Mouse (Mus musculus) MEL (cell line): ENCODE results near the gene Vdac2. TPM values are rescaled to one million over a fixed set of nuclear protein-coding genes. Genes with fewer than 3 reads are reported as not detected.

Source experiments
- DNase-seq: peaks from one replicate; pipeline ENCODE4 v3.0.0; 2011; ENCODE audit warnings: low read depth, low spot score
- H3K27ac ChIP-seq: 2 replicates; pipeline ENCODE4 v1.5.1; 2012; ENCODE audit warnings: low read depth, mild to moderate bottlenecking, control low read depth, low read length, moderate library complexity; ENCODE audit not compliant: control insufficient read depth
- H3K27me3 ChIP-seq, 2 experiments: fragments of 150-350 bp in 1 of 2; sonication (generic) in 1 of 2; 2 replicates each; pipeline ENCODE4 v1.6.1; 2012; ENCODE audit warnings: low read length in 2 of 2, mild to moderate bottlenecking in 2 of 2, improper control_type of control experiment in 1 of 2, moderate library complexity in 1 of 2; ENCODE audit not compliant: insufficient read depth in 2 of 2, control insufficient read depth in 1 of 2
- H3K36me3 ChIP-seq, 2 experiments: 2 replicates each; pipeline ENCODE4 v1.6.1; 2012 to 2014; ENCODE audit warnings: low read length in 2 of 2, improper control_type of control experiment in 1 of 2, inconsistent platforms in 1 of 2, mild to moderate bottlenecking in 1 of 2; ENCODE audit not compliant: insufficient read depth in 2 of 2, control insufficient read depth in 1 of 2
- H3K4me1 ChIP-seq, 2 experiments: fragments of 150-350 bp in 1 of 2; sonication (generic) in 1 of 2; 2 replicates each; pipeline ENCODE4 v1.6.1; 2012; ENCODE audit warnings: low read length in 2 of 2, improper control_type of control experiment in 1 of 2, mild to moderate bottlenecking in 1 of 2; ENCODE audit not compliant: insufficient read depth in 2 of 2, control insufficient read depth in 1 of 2
- H3K4me3 ChIP-seq, 2 experiments: fragments of 150-350 bp in 1 of 2; sonication (generic) in 1 of 2; 2 replicates each; pipeline ENCODE4 v1.5.1; 2012; ENCODE audit warnings: low read depth in 2 of 2, low read length in 2 of 2, mild to moderate bottlenecking in 2 of 2, moderate library complexity in 2 of 2, control low read depth in 1 of 2, improper control_type of control experiment in 1 of 2; ENCODE audit not compliant: control insufficient read depth in 1 of 2, insufficient read depth in 1 of 2
- H3K79me2 ChIP-seq: 2 replicates; pipeline ENCODE4 v1.6.1; 2012; ENCODE audit warnings: mild to moderate bottlenecking, low read length, moderate library complexity; ENCODE audit not compliant: control insufficient read depth, poor library complexity, insufficient read depth
- H3K9ac ChIP-seq: 2 replicates; pipeline ENCODE4 v1.6.1; 2012; ENCODE audit warnings: low read depth, mild to moderate bottlenecking, control low read depth, low read length, moderate library complexity; ENCODE audit not compliant: control insufficient read depth, poor library complexity, severe bottlenecking
- H3K9me3 ChIP-seq: fragments of 150-350 bp; sonication (generic); replicated peaks from 2 replicates; pipeline ENCODE4 v1.6.1; 2012; ENCODE audit warnings: mild to moderate bottlenecking, low read length, improper control_type of control experiment, moderate library complexity; ENCODE audit not compliant: insufficient read depth
- BHLHE40 ChIP-seq: IDR thresholded peaks from 2 replicates; pipeline ENCODE4 v1.6.1; 2012; ENCODE audit warnings: low read depth, mild to moderate bottlenecking, inconsistent platforms, low read length, improper control_type of control experiment, borderline replicate concordance
- CHD1 ChIP-seq: IDR thresholded peaks from 2 replicates; pipeline ENCODE4 v1.6.1; 2012; ENCODE audit warnings: low read depth, mild to moderate bottlenecking, inconsistent platforms, low read length, improper control_type of control experiment
- CHD2 ChIP-seq: IDR thresholded peaks from 2 replicates; pipeline ENCODE4 v1.6.1; 2011; ENCODE audit warnings: low read length, improper control_type of control experiment
- CTCF ChIP-seq, 3 experiments: IDR thresholded peaks in 2 of 3; conservative IDR thresholded peaks in 1 of 3; 2 replicates each; pipeline ENCODE4 v1.5.1; 2011 to 2012; ENCODE audit warnings: low read length in 3 of 3, low read depth in 2 of 3, mild to moderate bottlenecking in 2 of 3, improper control_type of control experiment in 1 of 3, inconsistent platforms in 1 of 3, mixed read lengths in 1 of 3, moderate library complexity in 1 of 3; ENCODE audit not compliant: control insufficient read depth in 1 of 3, insufficient read depth in 1 of 3, poor library complexity in 1 of 3, severe bottlenecking in 1 of 3
- ELF1 ChIP-seq: IDR thresholded peaks from 2 replicates; pipeline ENCODE4 v1.6.1; 2014; ENCODE audit warnings: low read depth, mild to moderate bottlenecking, inconsistent platforms, low read length, improper control_type of control experiment, moderate library complexity
- EP300 ChIP-seq, 2 experiments: IDR thresholded peaks; 2 replicates each; pipeline ENCODE4 v1.6.1; 2011; ENCODE audit warnings: improper control_type of control experiment in 2 of 2, low read length in 2 of 2, low read depth in 1 of 2, mild to moderate bottlenecking in 1 of 2
- ETS1 ChIP-seq: IDR thresholded peaks from 2 replicates; pipeline ENCODE4 v1.6.1; 2012; ENCODE audit warnings: low read depth, mild to moderate bottlenecking, inconsistent platforms, low read length, improper control_type of control experiment, moderate library complexity
- GATA1 ChIP-seq: IDR thresholded peaks from 2 replicates; pipeline ENCODE4 v1.6.1; 2011; ENCODE audit warnings: low read depth, low read length, improper control_type of control experiment
- HCFC1 ChIP-seq: IDR thresholded peaks from 2 replicates; pipeline ENCODE4 v1.6.1; 2012; ENCODE audit warnings: low read depth, mild to moderate bottlenecking, inconsistent platforms, low read length, improper control_type of control experiment, moderate library complexity
- JUND ChIP-seq: IDR thresholded peaks from 2 replicates; pipeline ENCODE4 v1.6.1; 2011; ENCODE audit warnings: low read depth, mild to moderate bottlenecking, improper control_type of control experiment, low read length
- KAT2A ChIP-seq: conservative IDR thresholded peaks from 2 replicates; pipeline ENCODE4 v1.6.1; 2012; ENCODE audit warnings: low read depth, low read length, improper control_type of control experiment, inconsistent platforms
- MAFK ChIP-seq: IDR thresholded peaks from 2 replicates; pipeline ENCODE4 v1.6.1; 2011; ENCODE audit warnings: low read depth, mild to moderate bottlenecking, low read length, improper control_type of control experiment, borderline replicate concordance
- MAX ChIP-seq: IDR thresholded peaks from 2 replicates; pipeline ENCODE4 v1.6.1; 2011; ENCODE audit warnings: low read length, improper control_type of control experiment
- MAZ ChIP-seq: IDR thresholded peaks from 2 replicates; pipeline ENCODE4 v1.6.1; 2012; ENCODE audit warnings: low read depth, mild to moderate bottlenecking, inconsistent platforms, low read length, improper control_type of control experiment
- MEF2A ChIP-seq: IDR thresholded peaks from 2 replicates; pipeline ENCODE4 v1.6.1; 2014; ENCODE audit warnings: low read depth, mild to moderate bottlenecking, inconsistent platforms, low read length, improper control_type of control experiment; ENCODE audit not compliant: poor library complexity, insufficient replicate concordance, severe bottlenecking; ENCODE audit errors: extremely low read depth
- MXI1 ChIP-seq: IDR thresholded peaks from 2 replicates; pipeline ENCODE4 v1.6.1; 2011; ENCODE audit warnings: mild to moderate bottlenecking, low read depth, low read length, improper control_type of control experiment
- MYB ChIP-seq: IDR thresholded peaks from 2 replicates; pipeline ENCODE4 v1.6.1; 2011; ENCODE audit warnings: mild to moderate bottlenecking, low read depth, low read length, improper control_type of control experiment
- MYC ChIP-seq: IDR thresholded peaks from 2 replicates; pipeline ENCODE4 v1.6.1; 2011; ENCODE audit warnings: low read depth, mild to moderate bottlenecking, low read length, improper control_type of control experiment, moderate library complexity
- NELFE ChIP-seq: IDR thresholded peaks from 2 replicates; pipeline ENCODE4 v1.6.1; 2011; ENCODE audit warnings: low read depth, low read length, improper control_type of control experiment
- NRF1 ChIP-seq: IDR thresholded peaks from 2 replicates; pipeline ENCODE4 v1.6.1; 2014; ENCODE audit warnings: low read depth, mild to moderate bottlenecking, inconsistent platforms, low read length, improper control_type of control experiment, moderate library complexity; ENCODE audit not compliant: poor library complexity, insufficient read depth, severe bottlenecking
- POLR2A ChIP-seq, 2 experiments: IDR thresholded peaks; 2 replicates each; pipeline ENCODE4 v1.6.1; 2011 to 2012; ENCODE audit warnings: low read length in 2 of 2, mild to moderate bottlenecking in 2 of 2, control low read depth in 1 of 2, improper control_type of control experiment in 1 of 2, low read depth in 1 of 2, moderate library complexity in 1 of 2; ENCODE audit not compliant: control insufficient read depth in 1 of 2, insufficient read depth in 1 of 2, poor library complexity in 1 of 2
- POLR2AphosphoS2 ChIP-seq: IDR thresholded peaks from 2 replicates; pipeline ENCODE4 v1.6.1; 2011; ENCODE audit warnings: low read length, improper control_type of control experiment
- POLR2AphosphoS5 ChIP-seq: IDR thresholded peaks from 2 replicates; pipeline ENCODE4 v1.6.1; 2012; ENCODE audit warnings: low read depth, borderline replicate concordance, mild to moderate bottlenecking, inconsistent platforms, low read length, moderate library complexity, mixed read lengths
- RCOR1 ChIP-seq: IDR thresholded peaks from 2 replicates; pipeline ENCODE4 v1.6.1; 2012; ENCODE audit warnings: low read depth, mild to moderate bottlenecking, inconsistent platforms, low read length, improper control_type of control experiment
- SIN3A ChIP-seq: IDR thresholded peaks from 2 replicates; pipeline ENCODE4 v1.6.1; 2012; ENCODE audit warnings: low read length, improper control_type of control experiment, inconsistent platforms
- SMC3 ChIP-seq: IDR thresholded peaks from 2 replicates; pipeline ENCODE4 v1.6.1; 2011; ENCODE audit warnings: low read depth, low read length, improper control_type of control experiment
- TBP ChIP-seq: IDR thresholded peaks from 2 replicates; pipeline ENCODE4 v1.8.0; 2011; ENCODE audit warnings: low read depth, low read length, improper control_type of control experiment
- TCF12 ChIP-seq: IDR thresholded peaks from 2 replicates; pipeline ENCODE4 v1.6.1; 2014; ENCODE audit warnings: low read depth, mild to moderate bottlenecking, inconsistent platforms, low read length, improper control_type of control experiment, moderate library complexity
- UBTF ChIP-seq: IDR thresholded peaks from 2 replicates; pipeline ENCODE4 v1.6.1; 2012; ENCODE audit warnings: low read depth, mild to moderate bottlenecking, inconsistent platforms, low read length, improper control_type of control experiment, moderate library complexity, borderline replicate concordance; ENCODE audit not compliant: insufficient read depth
- USF1 ChIP-seq: IDR thresholded peaks from 2 replicates; pipeline ENCODE4 v1.6.1; 2014; ENCODE audit warnings: low read depth, mild to moderate bottlenecking, inconsistent platforms, low read length, improper control_type of control experiment, moderate library complexity
- USF2 ChIP-seq, 2 experiments: IDR thresholded peaks; 2 replicates each; pipeline ENCODE4 v1.6.1; 2011 to 2012; ENCODE audit warnings: improper control_type of control experiment in 2 of 2, low read length in 2 of 2, borderline replicate concordance in 1 of 2, inconsistent platforms in 1 of 2, low read depth in 1 of 2, mild to moderate bottlenecking in 1 of 2; ENCODE audit not compliant: insufficient read depth in 1 of 2
- ZC3H11A ChIP-seq: IDR thresholded peaks from 2 replicates; pipeline ENCODE4 v1.6.1; 2012; ENCODE audit warnings: low read depth, mild to moderate bottlenecking, inconsistent platforms, low read length, improper control_type of control experiment
- ZKSCAN1 ChIP-seq: IDR thresholded peaks from 2 replicates; pipeline ENCODE4 v1.6.1; 2012; ENCODE audit warnings: low read depth, mild to moderate bottlenecking, inconsistent platforms, low read length, improper control_type of control experiment, moderate library complexity
- ZMIZ1 ChIP-seq: IDR thresholded peaks from 2 replicates; pipeline ENCODE4 v1.6.1; 2012; ENCODE audit warnings: low read depth, mild to moderate bottlenecking, inconsistent platforms, low read length, improper control_type of control experiment, moderate library complexity
- polyA plus RNA-seq, 2 experiments: library from polyadenylated mRNA; stranded (reverse) in 1 of 2; unstranded in 1 of 2; fragments of >175 nt in 1 of 2; fragments of >200 nt in 1 of 2; gene quantifications; 2 replicates each; pipeline versions ENCODE4 v1.2.1 to v1.2.4; 2012; ENCODE audit warnings: low replicate concordance in 2 of 2, low read depth in 1 of 2; ENCODE audit not compliant: insufficient read length in 2 of 2, insufficient read depth in 1 of 2, missing spikeins in 1 of 2
- total RNA-seq: library from RNA; depleted of rRNA; stranded (reverse); fragments of 300-350 nt; gene quantifications from 2 replicates; pipeline ENCODE4 v1.2.3, GENCODE M21; 2012

Vdac2 gene
- total and polyA plus RNA-seq, 3 experiments, result 74.9 to 327 (median 247) TPM

- TF ChIP-seq EP300 (IDR thresholded peaks at IDR 0.05; ENCODE audit: low read depth in 1 of 2, low read length in 2 of 2), result peak in 1 of 2 experiments; percentile 17; a peak in 2 of 4 replicates
- TF ChIP-seq, all 39 proteins: peak for 11
Measured at GRCm38 (mm10) chr14:21811301-21811700, 13.7 kb upstream of the Vdac2 start (continued).

GRCm38 (mm10) chr14:21811744-21812393 lies 13.2 kb upstream of the Vdac2 start:
- H3K4me1 ChIP-seq, result peaks cover 13 to 39% of the 10 kb centered on the region in 2 experiments
- H3K79me2 ChIP-seq, result no peaks in the 10 kb centered on the region
- H3K27me3 ChIP-seq, result no peaks in the 10 kb centered on the region
- peaks cover 0 to 24% of the 10 kb centered on the region in 2 experiments; a peak in 2 of 4 replicates for H3K36me3 ChIP-seq
- H3K9me3 ChIP-seq, result no peaks in the 10 kb centered on the region
- H3K9ac ChIP-seq, result peak overlapping the region; percentile 70
- H3K27ac ChIP-seq, result peak overlapping the region; percentile 84
- DNase-seq, result peak; percentile 68
- peak overlapping the region; percentile 32 to 45 for H3K4me3 ChIP-seq
- TF ChIP-seq POLR2AphosphoS5 (no peak), MAX (no peak), ETS1 (no peak; the same call in 1 of the 2 replicates), KAT2A (no peak), MXI1 (no peak), TCF12 (no peak), ELF1 (no peak), MEF2A (no peak), SIN3A (peak; percentile 15; the same call in 1 of the 2 replicates), TBP (no peak), NELFE (no peak), BHLHE40 (no peak; the same call in 1 of the 2 replicates), POLR2A (IDR thresholded peaks at IDR 0.05; ENCODE audit: control insufficient read depth in 1 of 2, insufficient read depth in 1 of 2, low read depth in 1 of 2, low read length in 2 of 2, poor library complexity in 1 of 2) (no peak), RCOR1 (0 out of 2 replicates have a peak, but pooled peaks have one; percentile 18), HCFC1 (no peak), GATA1 (no peak), ZC3H11A (no peak), USF1 (no peak), NRF1 (no peak), SMC3 (no peak), MYB (peak; percentile 59), USF2 (IDR thresholded peaks at IDR 0.05; ENCODE audit: borderline replicate concordance in 1 of 2, insufficient read depth in 1 of 2, low read depth in 1 of 2, low read length in 2 of 2) (no peak), CHD2 (peak; percentile 41; the same call in 1 of the 2 replicates), MYC (no peak), EP300 (IDR thresholded peaks at IDR 0.05; ENCODE audit: low read depth in 1 of 2, low read length in 2 of 2) (peak in 1 of 2 experiments; percentile 13; a peak in 1 of 4 replicates), POLR2AphosphoS2 (no peak), CHD1 (no peak), JUND (no peak), ZMIZ1 (no peak), MAFK (no peak), MAZ (no peak), UBTF (no peak), CTCF (IDR thresholded peaks at IDR 0.05 in 2 of 3, conservative IDR thresholded peaks at IDR 0.05 in 1 of 3; ENCODE audit: control insufficient read depth in 1 of 3, insufficient read depth in 1 of 3, low read depth in 2 of 3, low read length in 3 of 3, poor library complexity in 1 of 3, severe bottlenecking in 1 of 3) (no peak), ZKSCAN1 (no peak)
